Mouse (Mus musculus) spleen, adult 2 months (tissue): ENCODE results near the gene Bcl2l11.

Source experiments
- CTCF ChIP-seq: fragments of 200-500 bp; IDR thresholded peaks from 2 replicates; pipeline ENCODE4 v1.5.1; 2011; ENCODE audit warnings: mild to moderate bottlenecking, inconsistent platforms; ENCODE audit not compliant: insufficient read depth, insufficient read length, insufficient replicate concordance; ENCODE audit errors: extremely low read depth
- POLR2A ChIP-seq: fragments of 200-500 bp; IDR thresholded peaks from 2 replicates; pipeline ENCODE4 v1.6.1; 2011; ENCODE audit warnings: low read depth, low read length, inconsistent platforms

DNA sequence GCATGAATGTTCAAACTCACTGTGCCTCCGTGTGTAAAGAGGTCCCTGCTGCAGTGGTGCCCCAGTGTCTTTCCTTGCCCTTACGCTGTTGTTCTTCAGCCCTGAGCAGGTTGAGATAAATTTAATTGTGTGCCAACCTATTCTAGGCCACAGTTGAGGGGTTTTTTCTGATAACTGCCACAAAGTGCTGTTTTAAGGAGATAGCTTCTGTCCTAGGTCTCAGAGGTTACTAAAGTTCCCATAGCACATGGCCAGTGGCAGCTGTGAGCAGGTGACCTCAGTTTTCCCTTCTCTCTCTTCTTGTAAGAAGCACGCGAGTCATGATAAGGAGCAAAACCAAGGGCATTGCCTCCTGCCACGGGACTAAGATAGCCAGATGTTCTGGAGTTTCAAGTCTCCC is 41.2 kb upstream of the Bcl2l11 start:
- TF ChIP-seq CTCF (no peak), POLR2A (no peak)
